Mouse (Mus musculus) limb, embryonic 10.5 days (tissue): ENCODE measurements around the gene BC067074. TPM values are rescaled to one million over a fixed set of nuclear protein-coding genes. Genes with fewer than 3 reads are reported as not detected.

Source experiments
- DNase-seq: peaks from one replicate; pipeline ENCODE4 v3.0.0-alpha.2; 2017; ENCODE audit warnings: low spot score
- H3K27ac ChIP-seq: fragments of 300-500 bp; sonication (generic); 2 replicates; pipeline ENCODE4 v1.5.1; 2016; ENCODE audit warnings: mild to moderate bottlenecking
- H3K27me3 ChIP-seq: fragments of 300-500 bp; sonication (generic); 2 replicates; pipeline ENCODE4 v1.6.1; 2016; ENCODE audit warnings: low read depth, mild to moderate bottlenecking; ENCODE audit not compliant: poor library complexity, severe bottlenecking
- H3K36me3 ChIP-seq: fragments of 300-500 bp; sonication (generic); 2 replicates; pipeline ENCODE4 v1.6.1; 2016; ENCODE audit warnings: mild to moderate bottlenecking, moderate library complexity
- H3K4me1 ChIP-seq: fragments of 300-500 bp; sonication (generic); 2 replicates; pipeline ENCODE4 v1.6.1; 2016
- H3K4me3 ChIP-seq: fragments of 300-500 bp; sonication (generic); 2 replicates; pipeline ENCODE4 v1.5.1; 2016; ENCODE audit warnings: mild to moderate bottlenecking, moderate library complexity
- H3K9me3 ChIP-seq: fragments of 300-500 bp; sonication (generic); replicated peaks from 2 replicates; pipeline ENCODE4 v1.6.1; 2016; ENCODE audit warnings: mild to moderate bottlenecking
- WGBS: fragments of 180-500 bp; shearing (Covaris S2); methylation state at CpG from one replicate; pipeline ENCODE4 v1.1.7; 2016; 5-methylcytosine and 5-hydroxymethylcytosine counted together
- polyA plus RNA-seq: library from polyadenylated mRNA; unstranded; fragments of >200 nt; fragmentation: Nextera tagmentation; extraction: Ambion mirVana; gene quantifications from 2 replicates; pipeline ENCODE4 v1.2.1, GENCODE M21; 2016

BC067074 gene
- polyA plus RNA-seq, 1 experiment from 2014 or later: 7.5 TPM

- H3K9me3 ChIP-seq: no peaks in the 10 kb centered on the region
- peaks cover 10% of the 10 kb centered on the region; the same call in 1 of the 2 replicates for H3K36me3 ChIP-seq
- no peak overlapping the region for H3K27ac ChIP-seq
- DNase-seq: no peak
- no peak overlapping the region for H3K4me3 ChIP-seq
- H3K4me1 ChIP-seq: peaks cover 51% of the 10 kb centered on the region
- no peaks in the 10 kb centered on the region for H3K27me3 ChIP-seq
- WGBS: 85% methylated on average over 5 of the region's 5 CpGs
Measured at GRCm38 (mm10) chr13:113333931-113334330, 41.0 kb downstream of the BC067074 start.

- WGBS: 56% methylated on average over 4 of the region's 4 CpGs
- Histone ChIP-seq H3K9me3 (no peaks in the 10 kb centered on the region), H3K27ac (no peak overlapping the region), H3K4me3 (no peak overlapping the region), H3K36me3 (peaks cover 10% of the 10 kb centered on the region; the same call in 1 of the 2 replicates), H3K4me1 (peaks cover 51% of the 10 kb centered on the region), H3K27me3 (no peaks in the 10 kb centered on the region)
- DNase-seq: no peak
Measured at GRCm38 (mm10) chr13:113334773-113335172, 41.8 kb downstream of the BC067074 start.

- H3K4me1 ChIP-seq: peaks cover 43% of the 10 kb centered on the region
- H3K27ac ChIP-seq: peak overlapping the region; percentile 3; the same call in 1 of the 2 replicates
- H3K36me3 ChIP-seq: no peaks in the 10 kb centered on the region
- no peak for DNase-seq
- WGBS: 59% methylated on average over 6 of the region's 6 CpGs
- no peaks in the 10 kb centered on the region for H3K9me3 ChIP-seq
- no peaks in the 10 kb centered on the region for H3K27me3 ChIP-seq
- H3K4me3 ChIP-seq: no peak overlapping the region
Measured at GRCm38 (mm10) chr13:113337223-113337858, 44.4 kb downstream of the BC067074 start.

- DNase-seq: no peak
- WGBS: 75% methylated on average over 2 of the region's 2 CpGs
- Histone ChIP-seq H3K36me3 (no peaks in the 10 kb centered on the region), H3K27me3 (no peaks in the 10 kb centered on the region), H3K4me1 (peaks cover 30% of the 10 kb centered on the region), H3K4me3 (no peak overlapping the region), H3K9me3 (no peaks in the 10 kb centered on the region), H3K27ac (no peak overlapping the region)
Measured at GRCm38 (mm10) chr13:113340644-113341043, 47.7 kb downstream of the BC067074 start.

- Histone ChIP-seq H3K4me1 (peaks cover 30% of the 10 kb centered on the region), H3K4me3 (no peak overlapping the region), H3K9me3 (no peaks in the 10 kb centered on the region)
Measured at GRCm38 (mm10) chr13:113341161-113341560, 48.2 kb downstream of the BC067074 start.

GRCm38 (mm10) chr13:113342355-113342919, 49.5 kb downstream of the BC067074 start:
- no peak overlapping the region for H3K4me3 ChIP-seq
- H3K9me3 ChIP-seq: no peaks in the 10 kb centered on the region
- DNase-seq: no peak
- H3K27me3 ChIP-seq: no peaks in the 10 kb centered on the region
- peaks cover 29% of the 10 kb centered on the region for H3K4me1 ChIP-seq
- WGBS: 73% methylated on average over 10 of the region's 10 CpGs
- no peaks in the 10 kb centered on the region for H3K36me3 ChIP-seq
- no peak overlapping the region; the same call in 1 of the 2 replicates for H3K27ac ChIP-seq

More at GRCm38 (mm10) chr13:113341161-113341560, 48.2 kb downstream of the BC067074 start:
- Histone ChIP-seq H3K27ac (no peak overlapping the region), H3K36me3 (no peaks in the 10 kb centered on the region), H3K27me3 (no peaks in the 10 kb centered on the region)
- DNase-seq: no peak

- no peaks in the 10 kb centered on the region; the same call in 1 of the 2 replicates for H3K36me3 ChIP-seq
- 89% methylated on average over 11 of the region's 11 CpGs for whole genome bisulfite sequencing
- H3K27me3 ChIP-seq: no peaks in the 10 kb centered on the region
- no peaks in the 10 kb centered on the region for H3K9me3 ChIP-seq
- peaks cover 36% of the 10 kb centered on the region for H3K4me1 ChIP-seq
- no peak overlapping the region for H3K4me3 ChIP-seq
- no peak for DNase-seq
- H3K27ac ChIP-seq: no peak overlapping the region
Measured at GRCm38 (mm10) chr13:113350743-113351430, 57.9 kb downstream of the BC067074 start.

- DNase-seq: no peak
- Histone ChIP-seq H3K4me3 (no peak overlapping the region), H3K27ac (no peak overlapping the region), H3K27me3 (no peaks in the 10 kb centered on the region), H3K4me1 (peaks cover 23% of the 10 kb centered on the region), H3K36me3 (no peaks in the 10 kb centered on the region; the same call in 1 of the 2 replicates), H3K9me3 (no peaks in the 10 kb centered on the region)
- 89% methylated on average over 3 of the region's 3 CpGs for WGBS
Measured at GRCm38 (mm10) chr13:113353546-113353945, 60.6 kb downstream of the BC067074 start.

- H3K9me3 ChIP-seq: no peaks in the 10 kb centered on the region
- H3K27ac ChIP-seq: no peak overlapping the region
- peaks cover 21% of the 10 kb centered on the region for H3K4me1 ChIP-seq
- no peak overlapping the region for H3K4me3 ChIP-seq
- 90% methylated on average over 4 of the region's 4 CpGs for WGBS
- DNase-seq: no peak
- no peaks in the 10 kb centered on the region; the same call in 1 of the 2 replicates for H3K36me3 ChIP-seq
- H3K27me3 ChIP-seq: no peaks in the 10 kb centered on the region
Measured at GRCm38 (mm10) chr13:113353955-113354354, 61.0 kb downstream of the BC067074 start.

GRCm38 (mm10) chr13:113355022-113355421, 62.1 kb downstream of the BC067074 start:
- Histone ChIP-seq H3K9me3 (no peaks in the 10 kb centered on the region), H3K36me3 (no peaks in the 10 kb centered on the region; the same call in 1 of the 2 replicates), H3K4me3 (no peak overlapping the region), H3K4me1 (peaks cover 21% of the 10 kb centered on the region), H3K27me3 (no peaks in the 10 kb centered on the region), H3K27ac (no peak overlapping the region)
- DNase-seq: no peak
- WGBS: 48% methylated on average over 4 of the region's 4 CpGs

- no peaks in the 10 kb centered on the region for H3K9me3 ChIP-seq
- DNase-seq: no peak
- H3K36me3 ChIP-seq: no peaks in the 10 kb centered on the region
- no peak overlapping the region for H3K4me3 ChIP-seq
- peaks cover 21% of the 10 kb centered on the region for H3K4me1 ChIP-seq
- WGBS: 68% methylated on average over 13 of the region's 13 CpGs
- no peaks in the 10 kb centered on the region for H3K27me3 ChIP-seq
- H3K27ac ChIP-seq: no peak overlapping the region
Measured at GRCm38 (mm10) chr13:113357438-113358144, 64.6 kb downstream of the BC067074 start.

- Histone ChIP-seq H3K4me3 (no peak overlapping the region), H3K36me3 (no peaks in the 10 kb centered on the region), H3K4me1 (peaks cover 19% of the 10 kb centered on the region), H3K9me3 (no peaks in the 10 kb centered on the region), H3K27ac (no peak overlapping the region), H3K27me3 (no peaks in the 10 kb centered on the region)
- WGBS: 21% methylated on average over 1 of the region's 1 CpGs
- DNase-seq: no peak
Measured at GRCm38 (mm10) chr13:113359676-113360075, 66.7 kb downstream of the BC067074 start.
